Mouse (Mus musculus): ENCODE measurements around the gene Psmb8. TPM values are rescaled to one million over a fixed set of nuclear protein-coding genes. Genes with fewer than 3 reads are reported as not detected.

The Psmb8 gene
- polyA plus RNA-seq (2011; ENCODE audit: insufficient read length, low read depth, missing spikeins) = 16.1 and 18.8 TPM in 2 replicates

- Histone ChIP-seq H3K4me3 (ENCODE audit: insufficient read depth, low read length) (peak within 1 kb of the TSS; percentile 47), H3K4me1 (ENCODE audit: control insufficient read depth, insufficient read depth, low read length) (no peaks in the 10 kb centered on the region), H3K27ac (ENCODE audit: insufficient read depth, low read length) (no peak within 1 kb of the TSS)
- TF ChIP-seq CTCF (IDR thresholded peaks at IDR 0.05; ENCODE audit: borderline replicate concordance, insufficient read depth, low read length) (no peak), POLR2A (IDR thresholded peaks at IDR 0.05; ENCODE audit: low read depth, low read length) (0 out of 2 replicates have a peak, but pooled peaks have one; percentile 40)
Observed at GRCm38 (mm10) chr17:34196941-34197894, at the start of gene Psmb8. Psmb8 (plus strand) TSS chr17:34197721.

- Histone ChIP-seq H3K27ac (ENCODE audit: insufficient read depth, low read length) (no peak within 1 kb of the TSS), H3K4me3 (ENCODE audit: insufficient read depth, low read length) (no peak within 1 kb of the TSS), H3K4me1 (ENCODE audit: control insufficient read depth, insufficient read depth, low read length) (no peaks in the 10 kb centered on the region)
- TF ChIP-seq CTCF (IDR thresholded peaks at IDR 0.05; ENCODE audit: borderline replicate concordance, insufficient read depth, low read length) = no peak
- TF ChIP-seq POLR2A (IDR thresholded peaks at IDR 0.05; ENCODE audit: low read depth, low read length) = no peak
Observed at GRCm38 (mm10) chr17:34152923-34153322, 44.6 kb upstream of the Psmb8 start, which contains the start of gene H2-DMb1. H2-DMb1 (plus strand) TSS chr17:34153072.

- TF ChIP-seq POLR2A (IDR thresholded peaks at IDR 0.05; ENCODE audit: low read depth, low read length) (no peak), CTCF (IDR thresholded peaks at IDR 0.05; ENCODE audit: borderline replicate concordance, insufficient read depth, low read length) (no peak)
- no peaks in the 10 kb centered on the region for H3K4me1 ChIP-seq (ENCODE audit: control insufficient read depth, insufficient read depth, low read length)
Observed at GRCm38 (mm10) chr17:34155534-34155933, 42.0 kb upstream of the Psmb8 start.

GRCm38 (mm10) chr17:34164202-34164895 is 33.2 kb upstream of the Psmb8 start:
- Histone ChIP-seq H3K27ac (ENCODE audit: insufficient read depth, low read length) (no peak overlapping the region), H3K4me1 (ENCODE audit: control insufficient read depth, insufficient read depth, low read length) (no peaks in the 10 kb centered on the region), H3K4me3 (ENCODE audit: insufficient read depth, low read length) (no peak overlapping the region)
- TF ChIP-seq POLR2A (IDR thresholded peaks at IDR 0.05; ENCODE audit: low read depth, low read length) (no peak), CTCF (IDR thresholded peaks at IDR 0.05; ENCODE audit: borderline replicate concordance, insufficient read depth, low read length) (peak; percentile 61; the same call in 1 of the 2 replicates)

More at GRCm38 (mm10) chr17:34155534-34155933, 42.0 kb upstream of the Psmb8 start:
- Histone ChIP-seq H3K27ac (ENCODE audit: insufficient read depth, low read length) (no peak overlapping the region), H3K4me3 (ENCODE audit: insufficient read depth, low read length) (no peak overlapping the region)

- no peak overlapping the region for H3K27ac ChIP-seq (ENCODE audit: insufficient read depth, low read length)
- TF ChIP-seq CTCF (IDR thresholded peaks at IDR 0.05; ENCODE audit: borderline replicate concordance, insufficient read depth, low read length) (no peak), POLR2A (IDR thresholded peaks at IDR 0.05; ENCODE audit: low read depth, low read length) (no peak)
- no peak overlapping the region for H3K4me3 ChIP-seq (ENCODE audit: insufficient read depth, low read length)
- no peaks in the 10 kb centered on the region for H3K4me1 ChIP-seq (ENCODE audit: control insufficient read depth, insufficient read depth, low read length)
Observed at GRCm38 (mm10) chr17:34165033-34165730, 32.3 kb upstream of the Psmb8 start.

- Histone ChIP-seq H3K27ac (ENCODE audit: insufficient read depth, low read length) (no peak overlapping the region), H3K4me1 (ENCODE audit: control insufficient read depth, insufficient read depth, low read length) (no peaks in the 10 kb centered on the region), H3K4me3 (ENCODE audit: insufficient read depth, low read length) (no peak overlapping the region)
- TF ChIP-seq POLR2A (IDR thresholded peaks at IDR 0.05; ENCODE audit: low read depth, low read length) = no peak
- TF ChIP-seq CTCF (IDR thresholded peaks at IDR 0.05; ENCODE audit: borderline replicate concordance, insufficient read depth, low read length) = peak; percentile 48; the same call in 1 of the 2 replicates
Observed at GRCm38 (mm10) chr17:34169279-34169678, 28.2 kb upstream of the Psmb8 start.

GRCm38 (mm10) chr17:34170487-34170876 is 27.0 kb upstream of the Psmb8 start:
- no peaks in the 10 kb centered on the region for H3K4me1 ChIP-seq (ENCODE audit: control insufficient read depth, insufficient read depth, low read length)
- TF ChIP-seq POLR2A (IDR thresholded peaks at IDR 0.05; ENCODE audit: low read depth, low read length) (no peak), CTCF (IDR thresholded peaks at IDR 0.05; ENCODE audit: borderline replicate concordance, insufficient read depth, low read length) (no peak)

GRCm38 (mm10) chr17:34170877-34171498 is 26.5 kb upstream of the Psmb8 start:
- Histone ChIP-seq H3K4me3 (ENCODE audit: insufficient read depth, low read length) (no peak overlapping the region), H3K4me1 (ENCODE audit: control insufficient read depth, insufficient read depth, low read length) (no peaks in the 10 kb centered on the region), H3K27ac (ENCODE audit: insufficient read depth, low read length) (no peak overlapping the region)
- no peak for TF ChIP-seq POLR2A (IDR thresholded peaks at IDR 0.05; ENCODE audit: low read depth, low read length)
- peak; percentile 82; the same call in 1 of the 2 replicates for TF ChIP-seq CTCF (IDR thresholded peaks at IDR 0.05; ENCODE audit: borderline replicate concordance, insufficient read depth, low read length)

More at GRCm38 (mm10) chr17:34170487-34170876, 27.0 kb upstream of the Psmb8 start:
- Histone ChIP-seq H3K4me3 (ENCODE audit: insufficient read depth, low read length) (no peak overlapping the region), H3K27ac (ENCODE audit: insufficient read depth, low read length) (no peak overlapping the region)

- H3K4me3 ChIP-seq (ENCODE audit: insufficient read depth, low read length) = no peak overlapping the region
- TF ChIP-seq CTCF (IDR thresholded peaks at IDR 0.05; ENCODE audit: borderline replicate concordance, insufficient read depth, low read length) (no peak), POLR2A (IDR thresholded peaks at IDR 0.05; ENCODE audit: low read depth, low read length) (no peak)
- H3K4me1 ChIP-seq (ENCODE audit: control insufficient read depth, insufficient read depth, low read length) = no peaks in the 10 kb centered on the region
- no peak overlapping the region for H3K27ac ChIP-seq (ENCODE audit: insufficient read depth, low read length)
Observed at GRCm38 (mm10) chr17:34172528-34172927, 25.0 kb upstream of the Psmb8 start.
